Mouse (Mus musculus) gastrocnemius, postnatal 25 days (tissue): ENCODE measurements at regions not wholly inside any gene's neighbourhood (a gene's known extent, or its start where the extent isn't known, plus 50 kb on each side); places are given as distances from the start of the nearest gene placed in this dataset.

Experiments
- DNase-seq: peaks from one replicate; pipeline ENCODE4 v3.0.0; 2022

DNA sequence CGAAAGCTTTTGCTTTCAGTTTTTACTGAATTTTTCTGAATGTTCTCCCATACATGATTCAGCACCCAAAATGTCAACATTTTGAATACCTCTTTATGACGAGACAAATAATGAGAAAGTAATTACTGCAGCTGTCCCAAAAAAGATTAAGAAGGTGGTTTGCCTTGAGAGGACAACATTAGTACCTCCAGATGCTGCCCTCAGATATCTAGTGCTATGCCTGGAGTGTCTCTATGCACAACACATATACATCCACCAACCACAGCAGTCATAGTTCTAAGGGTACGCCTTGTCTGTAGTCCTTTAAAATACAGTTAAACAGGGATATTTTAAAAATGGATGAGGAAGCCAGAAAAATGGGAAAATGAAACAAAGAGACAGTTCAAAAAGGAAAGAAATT, 81.1 kb upstream of the Gpc5 start:
- DNase-seq: no peak

DNA sequence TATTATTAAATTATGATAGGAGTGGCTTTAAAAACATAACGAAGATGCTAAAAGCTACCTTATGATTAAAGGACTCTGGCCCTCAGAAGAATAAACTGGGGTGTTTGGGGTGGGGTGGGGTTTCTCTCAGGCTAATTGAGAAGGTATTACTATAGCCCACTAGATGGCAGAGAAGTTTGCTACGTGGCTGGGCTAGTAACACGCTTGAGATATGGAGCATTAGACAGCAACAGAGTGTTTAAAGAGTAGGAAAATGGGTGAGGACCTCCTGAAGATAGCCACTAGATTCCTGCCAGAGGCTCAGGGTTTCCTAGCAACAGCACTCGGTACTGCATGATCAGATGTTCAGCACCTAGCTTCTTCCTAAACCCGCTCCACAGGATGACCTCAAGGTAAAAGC, 76.7 kb upstream of the Gpc5 start:
- DNase-seq: no peak

GRCm38 (mm10) chr14:115017410-115018153, 74.4 kb upstream of the Gpc5 start:
- DNase-seq: peak; percentile 21

GRCm38 (mm10) chr14:115028011-115028410, 64.0 kb upstream of the Gpc5 start:
- DNase-seq: no peak

GRCm38 (mm10) chr14:115031734-115032133, 60.3 kb upstream of the Gpc5 start:
- no peak for DNase-seq

- DNase-seq: no peak
These were observed 58.5 kb upstream of the Gpc5 start for GRCm38 (mm10) chr14:115033375-115033969.

GRCm38 (mm10) chr14:115034718-115035437, 57.1 kb upstream of the Gpc5 start:
- no peak for DNase-seq

DNA sequence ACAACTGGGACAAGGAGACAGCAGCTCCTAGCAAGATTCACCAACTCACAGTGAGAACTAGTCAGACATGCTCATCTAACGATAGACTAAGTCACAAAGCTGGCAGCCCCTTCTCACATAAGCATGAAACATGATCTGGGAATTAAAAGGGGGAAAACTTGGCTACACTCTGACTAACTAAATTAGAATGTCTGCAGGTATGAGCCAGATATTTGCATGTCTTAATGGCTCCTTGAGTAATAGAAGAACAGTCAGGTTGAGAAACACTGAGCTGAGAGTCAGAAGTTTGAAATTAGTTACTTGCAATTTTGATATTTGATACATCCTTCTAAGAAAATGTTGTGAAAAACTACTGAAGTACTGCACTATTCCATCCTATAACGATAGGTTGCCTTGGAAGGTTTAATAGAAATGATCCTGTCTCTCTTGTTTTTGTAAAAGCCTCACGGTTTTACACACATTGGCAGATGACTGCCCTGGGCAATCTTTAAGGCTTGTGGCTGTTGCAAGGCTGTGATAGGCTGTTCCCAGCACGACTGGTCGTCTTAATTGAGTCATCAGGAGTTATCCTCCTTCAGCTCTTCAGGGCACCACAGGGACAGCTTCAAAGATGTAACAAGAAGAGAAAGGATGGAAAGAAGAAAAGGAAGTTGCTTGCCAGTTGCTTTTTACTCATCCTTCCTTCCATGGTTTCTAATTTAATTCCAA, 54.8 kb upstream of the Gpc5 start:
- DNase-seq: no peak

GRCm38 (mm10) chr14:115038788-115039187, 53.2 kb upstream of the Gpc5 start:
- DNase-seq: no peak

GRCm38 (mm10) chr14:115039524-115039923, 52.5 kb upstream of the Gpc5 start:
- no peak for DNase-seq

DNA sequence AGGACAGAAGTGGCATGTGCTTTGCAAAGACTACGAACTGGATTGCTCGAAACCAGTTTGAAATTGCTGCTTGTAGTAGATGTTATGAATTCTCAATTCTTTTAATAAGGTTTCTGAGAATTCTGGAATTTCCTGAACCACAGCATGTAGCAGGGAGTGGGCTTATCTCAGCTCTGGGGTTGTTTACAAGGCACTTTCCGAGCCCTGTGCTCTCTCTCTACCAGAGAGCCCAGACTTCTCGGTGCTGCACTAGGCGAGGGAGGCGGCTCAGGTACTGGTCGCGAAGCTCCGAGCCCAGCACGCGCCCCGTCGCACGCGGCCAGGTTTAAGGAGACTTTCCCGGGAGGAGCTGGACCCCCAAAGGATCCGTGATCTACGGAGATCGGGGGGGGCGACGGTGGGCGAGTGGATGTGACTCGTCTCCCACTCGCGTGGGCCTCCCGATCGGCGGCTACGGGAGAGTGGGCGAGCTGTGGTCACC, 51.9 kb upstream of the Gpc5 start:
- DNase-seq: no peak

DNA sequence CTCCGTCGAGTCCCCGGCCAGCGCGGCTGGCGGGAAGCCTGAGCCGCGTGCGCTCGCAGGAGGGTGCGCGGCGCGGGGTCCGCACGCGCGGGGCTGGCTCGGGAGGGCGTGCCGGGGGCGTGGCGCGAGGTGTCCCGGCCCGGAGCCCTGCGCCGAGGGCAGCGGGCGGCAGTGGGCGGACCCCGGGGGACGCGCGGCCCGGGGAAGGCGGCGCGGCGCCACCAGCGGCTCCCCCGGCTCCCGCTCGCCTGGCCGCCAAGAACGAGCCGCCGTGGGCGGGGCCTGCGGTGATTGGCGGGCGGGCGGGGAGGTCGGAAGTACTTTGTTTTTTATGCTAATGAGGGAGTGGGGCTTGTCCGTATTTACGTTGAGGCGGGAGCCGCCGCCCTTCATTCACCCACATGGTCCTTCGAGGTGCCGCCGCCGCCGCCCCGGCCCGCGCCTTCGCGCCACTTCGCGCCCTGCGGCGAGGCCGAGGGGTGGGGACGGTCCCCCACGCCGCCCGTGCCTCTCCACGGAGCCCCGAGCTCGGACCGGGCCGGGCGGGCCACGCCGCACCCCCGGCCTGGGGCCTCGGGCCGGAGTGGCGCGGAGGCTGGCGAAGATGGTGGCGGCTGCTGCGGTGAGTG, 51.3 kb upstream of the Gpc5 start:
- DNase-seq: peak; percentile 87

- peak; percentile 23 for DNase-seq
These were observed 50.5 kb upstream of the Gpc5 start for GRCm38 (mm10) chr14:115041336-115042054.

GRCm38 (mm10) chr14:115042055-115042564, 49.9 kb upstream of the Gpc5 start:
- DNase-seq: peak; percentile 86
